Mouse (Mus musculus) kidney, adult 11 months (tissue): ENCODE measurements around the gene Rpl38.

Experiments used
- DNase-seq: peaks from one replicate; pipeline ENCODE4 v3.0.0; 2022

Gene Rpl38

GRCm38 (mm10) chr11:114668301-114668710 is at the start of gene Rpl38:
Rpl38 (plus strand) TSS chr11:114668524.
- peak; percentile 91 for DNase-seq

DNA sequence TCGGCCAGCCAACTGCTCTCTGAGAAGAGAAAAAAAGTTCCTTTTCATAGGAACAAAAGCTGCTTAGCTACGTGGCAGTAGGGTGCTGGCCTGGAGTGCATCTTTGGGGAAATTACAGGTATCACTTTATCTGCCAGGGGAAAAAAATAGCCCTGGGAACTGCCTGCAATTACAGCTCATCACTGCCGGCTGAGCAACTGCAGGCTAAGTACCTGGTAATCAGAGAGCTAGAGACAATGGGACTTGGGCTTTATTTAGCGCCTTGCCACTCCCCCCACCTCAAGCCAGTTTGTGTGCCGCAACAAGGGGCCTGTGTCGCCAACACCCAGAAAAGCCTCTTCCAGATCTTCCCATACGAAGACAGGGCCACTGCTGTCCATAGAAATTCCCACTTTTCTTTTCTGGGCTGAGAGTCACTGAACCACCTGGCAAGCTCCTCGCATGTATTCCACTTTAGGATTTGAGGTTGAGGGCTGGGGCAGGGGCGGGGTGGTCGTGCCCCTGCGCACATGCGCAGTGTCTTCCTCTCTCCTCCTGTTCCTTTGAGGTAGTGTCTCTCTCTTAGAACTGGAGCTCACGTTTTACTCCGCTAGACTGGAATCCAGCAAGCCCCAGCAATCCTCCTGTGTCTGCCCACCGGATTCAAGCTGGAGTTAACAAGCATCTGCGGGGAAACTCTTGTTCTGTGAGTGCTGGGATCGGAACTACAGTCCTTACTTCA is 49.5 kb upstream of the Rpl38 start:
- no peak for DNase-seq

- no peak for DNase-seq
Measured at GRCm38 (mm10) chr11:114626071-114626690, 42.1 kb upstream of the Rpl38 start.

GRCm38 (mm10) chr11:114627036-114627435 is 41.3 kb upstream of the Rpl38 start:
- DNase-seq: no peak

DNA sequence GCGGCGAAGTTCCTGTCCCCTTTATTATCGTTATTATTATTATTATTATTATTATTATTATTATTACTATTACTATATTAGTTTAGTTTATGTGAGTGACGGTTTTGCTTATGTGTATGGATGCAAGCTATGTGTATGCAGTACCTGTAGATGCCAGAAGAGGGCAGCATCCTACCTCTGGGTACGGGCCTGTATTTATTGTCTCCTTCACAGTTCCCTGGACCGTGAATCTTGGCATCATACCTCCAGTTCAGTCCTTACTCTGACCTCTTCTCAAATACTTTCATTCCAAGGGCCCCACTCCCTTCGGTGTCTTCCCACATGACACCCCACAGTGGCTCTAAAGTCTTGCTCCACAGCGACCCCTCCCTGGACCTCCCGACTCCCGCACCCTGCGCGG is 40.3 kb upstream of the Rpl38 start:
- no peak for DNase-seq

GRCm38 (mm10) chr11:114630044-114630443 is 38.3 kb upstream of the Rpl38 start:
- DNase-seq: no peak

GRCm38 (mm10) chr11:114632266-114632665 is 36.1 kb upstream of the Rpl38 start:
- no peak for DNase-seq

GRCm38 (mm10) chr11:114636292-114636691 is 32.0 kb upstream of the Rpl38 start:
- peak; percentile 47 for DNase-seq

DNA sequence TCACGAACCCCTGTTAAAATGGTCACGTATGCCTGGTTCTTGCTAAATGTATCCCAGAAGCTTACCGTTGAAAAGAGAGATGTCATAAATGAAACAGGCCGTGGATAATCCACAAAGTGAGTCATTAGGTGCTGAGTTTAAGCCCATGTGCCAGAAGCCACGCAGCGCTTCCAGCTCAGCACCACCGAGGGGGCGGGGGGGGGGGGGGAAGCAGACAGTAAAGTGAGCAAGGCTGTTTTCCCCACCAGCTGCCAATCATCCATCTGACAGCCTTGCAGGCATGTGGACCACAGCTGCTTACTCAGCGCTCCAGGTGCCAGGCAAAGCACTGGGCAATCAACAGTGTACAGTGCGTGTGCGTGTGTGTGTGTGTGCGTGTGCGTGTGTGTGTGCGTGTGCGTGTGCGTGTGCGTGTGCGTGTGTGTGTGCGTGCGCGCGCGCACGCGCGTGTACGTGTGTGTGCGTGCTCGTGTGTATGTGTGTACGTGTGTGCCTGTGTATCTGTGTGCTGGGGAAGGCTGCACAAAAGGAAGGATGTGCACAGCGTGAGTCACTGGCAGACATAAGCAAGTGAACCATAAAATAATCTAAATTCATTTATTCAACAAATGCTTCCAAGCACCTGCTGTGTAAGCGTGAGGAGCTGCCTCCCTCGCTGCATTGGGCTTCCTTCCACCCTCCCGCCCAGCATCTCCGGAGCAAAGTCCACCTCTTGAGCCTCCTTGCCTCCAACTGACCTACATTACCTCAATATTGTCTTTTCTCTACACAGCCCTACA is 31.4 kb upstream of the Rpl38 start:
- peak; percentile 22 for DNase-seq

- no peak for DNase-seq
Measured at GRCm38 (mm10) chr11:114638647-114639290, 29.6 kb upstream of the Rpl38 start.

GRCm38 (mm10) chr11:114639681-114640103 is 28.6 kb upstream of the Rpl38 start:
- DNase-seq: no peak

DNA sequence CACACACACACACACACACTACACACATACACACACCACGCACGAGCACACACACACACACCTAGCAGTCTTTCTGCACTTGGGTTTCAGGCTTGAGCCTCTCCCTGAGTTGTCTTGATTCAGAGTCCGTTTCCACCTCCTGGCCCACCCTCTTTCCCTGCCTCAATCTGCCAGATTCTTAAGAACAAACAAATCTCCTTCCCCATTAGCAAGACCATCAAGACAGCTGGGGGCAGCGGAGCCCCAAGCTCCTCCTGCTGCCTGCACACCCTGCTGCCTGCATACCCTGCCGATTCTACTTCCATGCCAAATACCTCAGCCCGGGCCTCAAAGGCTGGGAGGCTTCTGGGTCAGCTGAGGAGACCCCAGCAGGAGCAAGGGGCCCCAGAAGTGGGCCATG is 27.7 kb upstream of the Rpl38 start:
- no peak for DNase-seq

DNA sequence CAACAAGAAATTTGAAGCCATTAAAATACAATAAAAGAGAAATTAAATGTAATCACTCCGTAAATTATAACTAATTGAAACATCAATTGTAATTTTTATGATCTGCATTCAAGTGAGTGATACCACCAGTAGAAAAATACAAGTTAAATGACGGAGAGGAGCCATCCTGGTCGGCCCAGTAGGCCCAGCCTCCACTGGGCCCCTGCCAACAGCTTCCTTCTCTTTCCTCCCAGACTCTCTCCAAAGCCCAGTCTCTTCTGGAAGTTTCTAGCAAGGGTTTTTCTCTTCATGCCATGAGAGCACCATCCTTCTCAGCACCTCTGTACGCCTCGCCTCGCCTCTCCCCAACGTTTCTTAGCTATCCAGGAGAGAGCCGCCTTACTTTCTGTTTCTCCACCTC is 27.2 kb upstream of the Rpl38 start:
- no peak for DNase-seq

- DNase-seq: no peak
Measured at GRCm38 (mm10) chr11:114642184-114642583, 26.1 kb upstream of the Rpl38 start.

DNA sequence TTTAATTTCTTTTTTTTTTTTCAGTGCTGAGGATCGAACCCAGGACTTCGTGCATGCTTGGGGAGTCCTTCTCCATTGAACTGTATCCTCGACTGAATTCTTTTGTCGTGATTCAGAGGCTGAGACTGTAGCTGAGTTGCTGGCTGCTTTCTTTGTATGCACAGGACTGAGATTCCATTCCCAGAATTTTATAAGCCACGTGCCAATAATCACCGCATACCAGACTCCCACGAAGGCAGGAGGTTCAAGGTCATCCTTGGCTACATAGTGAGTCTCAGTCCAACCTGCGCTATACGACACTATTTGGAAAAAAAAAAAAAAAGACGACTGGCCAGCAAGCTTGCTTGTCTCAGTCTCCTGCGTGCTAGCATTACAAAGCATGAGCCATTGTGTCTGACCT is 25.4 kb upstream of the Rpl38 start:
- DNase-seq: no peak

DNA sequence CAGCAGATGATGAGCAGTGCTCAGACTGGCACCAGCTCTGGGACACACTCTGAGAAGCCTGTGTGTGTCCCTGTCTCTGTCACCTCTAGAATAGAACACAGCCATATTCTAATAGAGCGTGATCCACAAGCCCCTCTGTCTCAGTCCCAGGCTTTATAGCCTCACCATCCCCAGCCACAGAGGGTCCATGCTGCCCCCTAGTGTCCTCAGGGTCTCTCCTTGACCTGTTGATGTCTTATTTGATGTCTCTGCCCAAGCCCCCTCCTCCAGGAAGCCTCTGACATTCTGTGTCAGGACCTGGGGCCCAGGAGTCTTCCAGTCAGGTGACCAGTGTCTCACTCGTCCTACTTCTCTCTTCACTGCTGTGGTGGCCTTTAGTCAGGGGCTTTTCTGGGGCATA is 24.2 kb upstream of the Rpl38 start:
- DNase-seq: no peak

DNA sequence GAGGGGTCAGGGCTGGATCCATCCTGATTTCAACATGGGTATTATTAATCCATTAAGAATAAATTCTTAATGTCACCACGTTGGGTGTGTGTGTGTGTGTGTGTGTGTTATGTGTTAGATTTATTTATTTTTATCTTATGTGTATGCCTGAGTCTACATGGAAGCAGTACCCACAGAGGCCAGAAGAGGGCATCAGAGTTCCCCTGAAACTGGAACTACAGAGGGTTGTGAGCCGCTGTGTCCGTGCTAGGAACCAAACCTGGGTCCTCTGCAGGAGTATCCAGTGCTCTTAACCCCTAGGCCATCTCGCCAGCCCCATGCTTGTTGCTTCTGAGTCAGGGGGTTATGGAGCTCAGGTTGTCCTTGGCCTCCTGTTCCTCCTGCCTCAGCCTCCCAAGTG is 18.8 kb upstream of the Rpl38 start:
- DNase-seq: no peak

- no peak for DNase-seq
Measured at GRCm38 (mm10) chr11:114652531-114652930, 15.8 kb upstream of the Rpl38 start.

DNA sequence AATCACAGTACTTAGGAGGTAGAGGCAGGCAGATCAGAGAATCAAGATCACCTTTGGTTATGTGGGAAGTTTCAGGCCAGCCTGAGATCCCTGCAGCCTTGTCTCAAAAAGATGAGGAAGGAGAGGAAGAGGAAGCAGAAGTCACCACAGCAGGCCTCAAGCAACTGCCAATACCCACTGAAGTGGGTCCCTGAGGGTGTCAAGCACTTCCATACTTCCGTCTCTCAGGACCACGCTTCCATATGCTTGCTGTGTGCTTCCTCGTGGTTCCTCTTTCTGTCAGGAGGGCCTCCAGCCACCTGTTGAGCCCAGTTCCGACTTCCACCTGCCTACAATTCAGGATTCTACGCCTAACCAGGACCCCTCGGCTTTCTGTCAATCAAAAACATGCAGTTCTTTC is 14.7 kb upstream of the Rpl38 start:
- DNase-seq: no peak

DNA sequence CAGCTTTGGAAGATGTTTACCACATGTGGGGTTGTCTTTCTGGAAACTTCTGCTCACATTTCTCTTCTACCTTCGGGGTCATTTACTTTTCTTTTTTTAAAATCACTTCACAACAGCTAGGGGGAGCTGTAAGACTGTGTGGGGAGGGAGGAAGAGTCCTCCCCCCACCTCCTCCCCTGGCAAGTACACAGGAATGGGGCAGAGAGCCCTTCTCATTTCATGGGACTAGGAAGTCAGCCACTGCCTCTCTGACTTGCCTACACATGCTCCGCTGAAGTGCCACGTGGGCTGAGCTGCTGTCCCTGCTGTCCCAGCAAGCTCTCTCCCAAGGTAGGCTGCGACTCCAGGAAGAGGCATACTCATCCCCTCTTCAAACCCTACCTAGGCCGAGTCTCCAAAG is 13.8 kb upstream of the Rpl38 start:
- DNase-seq: no peak

- no peak for DNase-seq
Measured at GRCm38 (mm10) chr11:114655350-114656008, 12.8 kb upstream of the Rpl38 start.

GRCm38 (mm10) chr11:114656994-114657644 is 11.2 kb upstream of the Rpl38 start:
- no peak for DNase-seq
